Mouse (Mus musculus): Measurements from ENCODE around the gene Fcgrt.

DNA sequence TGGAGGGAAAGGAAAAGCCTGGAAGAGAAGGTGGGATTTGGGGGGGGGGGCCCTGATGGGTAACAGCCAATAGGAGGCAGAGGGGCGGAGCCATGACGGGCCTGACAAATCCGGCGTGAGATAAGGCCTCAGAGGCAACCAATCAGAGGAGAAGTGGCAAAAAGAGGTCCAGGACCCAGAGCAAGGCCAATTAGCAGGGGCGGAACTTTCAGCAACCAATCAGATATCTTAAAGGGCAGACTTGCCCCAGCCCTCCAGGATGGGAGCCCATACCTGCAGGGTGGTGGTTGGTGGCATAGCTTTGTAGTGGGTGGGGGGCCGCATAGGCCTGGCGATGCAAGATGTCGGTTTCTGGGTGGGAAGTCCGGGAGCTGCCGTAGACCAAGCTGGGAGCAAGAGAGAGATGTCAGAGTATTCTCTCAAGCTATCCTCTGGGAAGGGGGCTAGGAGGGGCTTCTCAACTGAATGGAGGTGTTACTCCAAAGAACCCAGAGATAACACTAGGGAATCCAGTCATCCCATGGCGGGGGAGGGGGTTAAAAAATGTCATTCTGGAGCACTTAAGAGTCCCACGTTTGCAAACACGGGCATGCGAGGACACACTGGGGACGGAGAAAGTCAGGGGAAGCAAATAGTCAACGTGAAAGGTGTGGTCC is 52.6 kb downstream of the Fcgrt start:
- no peak for TF ChIP-seq ZC3H11A (IDR thresholded peaks at IDR 0.05; ENCODE audit: borderline replicate concordance, low read depth, low read length)
- TF ChIP-seq HCFC1 (IDR thresholded peaks at IDR 0.05; ENCODE audit: borderline replicate concordance, insufficient read depth, low read length): no peak
- peak; percentile 81 for TF ChIP-seq CHD2 (IDR thresholded peaks at IDR 0.05; ENCODE audit: low read depth, low read length)
- no peak for TF ChIP-seq MAFK (IDR thresholded peaks at IDR 0.05; ENCODE audit: insufficient read depth, low read depth, low read length)

All from ES-E14 (cell line).